Mouse (Mus musculus) T-cell, adult 2 months (primary cell): Measurements from ENCODE around the gene Pde10a.

Experiments
- DNase-seq: peaks from one replicate; pipeline ENCODE4 v3.0.0; 2022; ENCODE audit warnings: low spot score

Pde10a gene

DNA sequence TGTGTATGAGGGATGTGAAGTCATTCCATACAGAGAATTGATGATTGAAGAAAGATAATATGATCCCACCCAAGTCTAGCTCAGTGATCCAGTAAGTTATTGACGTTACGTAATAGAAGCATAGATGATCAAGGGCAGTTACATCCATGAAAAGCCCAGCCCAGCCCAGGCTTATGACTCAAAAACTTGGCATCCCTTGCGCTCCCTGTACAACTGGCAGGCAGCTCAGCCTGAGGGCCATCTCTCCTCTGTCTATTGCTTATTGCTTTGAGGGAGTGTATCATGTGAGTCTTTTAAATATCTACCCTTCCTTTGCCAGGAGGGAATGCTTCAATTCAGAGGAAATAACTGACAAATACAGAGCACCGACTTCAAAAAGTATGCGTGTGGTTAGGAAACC, 232.4 kb downstream of the Pde10a start:
- no peak for DNase-seq

DNA sequence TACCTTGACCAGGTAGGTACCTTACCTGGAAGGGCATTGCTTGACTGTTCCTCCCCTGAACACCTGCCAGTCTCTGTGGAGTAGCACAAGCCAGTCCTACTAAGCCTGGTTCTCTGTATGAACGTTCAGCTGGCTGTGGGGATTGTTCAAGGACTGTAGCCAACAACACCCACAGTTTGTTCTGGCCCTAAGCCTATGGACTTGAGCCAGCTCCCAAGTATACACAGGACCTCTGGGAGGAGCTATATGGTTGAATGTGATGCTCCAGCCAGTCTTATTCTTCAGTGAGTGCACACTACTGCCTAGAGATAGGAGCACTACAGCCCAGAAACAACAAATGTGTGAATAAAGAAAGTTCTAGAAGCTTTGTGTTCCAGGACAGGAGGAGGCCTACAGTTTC, 238.1 kb downstream of the Pde10a start:
- DNase-seq: no peak

DNA sequence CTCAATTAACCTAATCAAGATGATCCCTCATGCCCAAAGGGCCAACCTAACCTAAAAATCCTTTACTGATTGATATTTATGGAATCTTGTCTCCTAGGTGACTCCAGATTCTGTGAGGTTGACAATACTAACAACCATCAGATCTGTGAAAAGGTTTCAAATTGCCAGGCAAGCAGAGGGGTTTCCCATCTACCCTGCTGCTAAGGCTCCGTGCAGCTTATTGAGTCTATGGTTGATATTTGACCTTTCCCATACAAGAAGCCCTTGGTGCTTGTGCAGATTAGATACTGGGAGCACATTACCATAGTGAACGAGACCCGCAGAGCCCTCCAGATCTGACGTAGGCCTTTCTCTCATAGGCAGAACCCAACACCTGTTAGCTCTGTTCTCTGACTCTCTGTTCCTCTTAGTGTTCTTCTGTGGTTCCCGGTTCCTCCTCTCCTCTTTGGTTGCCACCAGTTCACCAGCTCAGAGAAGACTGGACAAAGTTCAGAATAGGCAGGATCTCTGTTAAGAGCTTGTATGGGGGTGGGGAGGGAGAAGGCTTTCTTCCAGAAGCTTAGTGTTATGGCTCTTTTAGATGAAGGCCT, 240.9 kb downstream of the Pde10a start:
- DNase-seq: no peak

DNA sequence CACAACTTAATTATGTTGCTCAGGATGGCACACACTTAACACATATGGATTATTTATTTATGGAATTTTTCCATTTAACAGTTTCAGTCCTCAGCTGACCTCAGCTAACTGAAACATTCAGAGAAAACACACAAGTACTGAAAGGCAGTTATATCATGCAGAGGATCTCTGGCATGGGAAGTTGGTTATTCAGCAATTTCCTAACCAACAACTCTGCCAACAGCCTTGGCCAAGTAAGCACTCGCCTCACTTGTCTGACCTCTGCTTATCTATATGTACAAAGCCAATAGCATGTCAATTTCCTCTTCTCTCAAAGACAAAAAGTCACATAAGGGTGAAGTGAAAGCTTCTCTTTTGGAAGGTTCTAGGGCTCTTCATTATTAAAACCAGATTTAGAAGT, 244.0 kb downstream of the Pde10a start:
- DNase-seq: no peak

DNA sequence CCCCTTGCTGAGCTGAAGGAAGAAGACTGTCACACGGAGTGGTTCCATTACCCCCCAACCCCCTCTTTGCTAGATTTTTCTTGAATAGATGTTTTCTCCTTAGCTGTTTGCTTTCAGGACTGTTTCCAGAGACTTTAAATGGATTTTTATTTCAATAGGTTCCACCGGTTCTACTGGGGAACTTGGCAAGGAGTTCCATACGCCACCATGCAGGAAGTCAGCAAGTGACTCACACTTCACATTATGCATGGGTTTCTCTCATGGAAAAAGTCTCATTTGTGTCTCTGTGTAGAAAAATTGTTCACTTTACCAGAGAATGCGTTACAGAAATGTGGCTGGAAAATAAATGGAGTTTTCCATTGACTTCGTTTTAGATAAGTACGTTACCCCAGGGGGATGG, 248.2 kb downstream of the Pde10a start:
- no peak for DNase-seq

DNA sequence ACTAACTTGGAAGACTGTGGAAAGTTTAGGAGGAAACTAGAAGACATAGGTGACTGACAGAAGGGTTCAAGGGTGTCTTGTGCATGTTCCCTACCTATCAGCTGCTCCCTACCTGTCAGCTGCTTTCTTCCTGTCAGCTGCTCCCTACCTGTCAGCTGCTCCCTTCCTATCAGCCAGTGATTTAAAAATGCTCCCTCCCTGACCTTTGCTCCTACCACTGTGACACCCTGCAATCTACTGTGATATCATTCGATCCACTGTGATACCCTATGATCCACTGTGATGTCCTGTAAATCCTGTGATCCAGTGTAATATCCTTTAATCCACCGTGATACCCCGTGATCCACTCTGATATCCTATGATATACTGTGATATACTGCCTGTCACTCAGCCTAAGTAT, 249.1 kb downstream of the Pde10a start:
- DNase-seq: no peak

DNA sequence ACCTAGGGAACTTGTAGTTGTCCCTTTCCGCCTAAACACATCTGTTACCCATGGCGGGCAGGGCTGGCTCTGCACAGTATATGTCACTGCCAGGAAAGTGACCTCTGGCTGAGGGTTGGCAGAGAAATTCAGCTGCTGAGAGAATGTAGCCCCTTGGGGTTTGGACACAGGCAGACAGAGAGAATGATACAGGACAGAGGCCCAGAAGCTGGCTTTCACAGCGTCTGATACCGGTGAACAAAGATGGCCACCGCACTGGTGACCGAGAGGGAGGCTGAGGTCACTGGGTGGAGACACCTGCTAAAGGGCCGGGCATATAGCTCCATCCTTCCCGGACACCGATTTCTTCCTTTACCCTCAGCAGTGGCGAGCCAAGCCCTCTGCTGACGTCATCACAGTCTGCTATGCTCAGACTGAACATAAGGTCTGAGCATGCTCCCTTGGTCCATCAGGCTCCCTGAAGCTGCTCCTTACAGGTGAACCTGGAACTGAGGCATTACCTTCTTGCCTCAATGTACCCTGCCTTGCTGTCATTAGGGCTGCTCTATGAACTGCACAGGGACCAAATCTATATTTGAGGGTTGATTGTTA, 250.5 kb downstream of the Pde10a start:
- DNase-seq: no peak

DNA sequence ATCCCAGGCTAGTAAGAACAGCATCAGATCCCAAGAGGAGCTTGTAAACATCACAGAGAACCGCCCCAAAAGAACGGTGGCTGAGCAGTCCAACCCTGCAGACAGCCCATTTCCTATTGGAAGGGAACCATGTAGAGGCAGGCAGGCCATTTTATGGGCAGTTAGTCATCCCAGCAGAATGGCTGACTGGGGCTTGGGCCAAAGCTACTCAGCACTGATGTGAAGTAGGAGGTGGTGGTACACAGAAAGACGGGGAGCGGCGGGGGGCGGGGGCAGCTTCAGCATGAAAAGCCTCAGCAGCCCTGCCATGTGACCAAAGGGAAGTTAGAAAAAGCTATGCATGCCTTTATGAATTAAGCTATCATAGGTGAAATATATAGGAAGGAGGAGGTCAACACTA, 252.5 kb downstream of the Pde10a start:
- DNase-seq: no peak

DNA sequence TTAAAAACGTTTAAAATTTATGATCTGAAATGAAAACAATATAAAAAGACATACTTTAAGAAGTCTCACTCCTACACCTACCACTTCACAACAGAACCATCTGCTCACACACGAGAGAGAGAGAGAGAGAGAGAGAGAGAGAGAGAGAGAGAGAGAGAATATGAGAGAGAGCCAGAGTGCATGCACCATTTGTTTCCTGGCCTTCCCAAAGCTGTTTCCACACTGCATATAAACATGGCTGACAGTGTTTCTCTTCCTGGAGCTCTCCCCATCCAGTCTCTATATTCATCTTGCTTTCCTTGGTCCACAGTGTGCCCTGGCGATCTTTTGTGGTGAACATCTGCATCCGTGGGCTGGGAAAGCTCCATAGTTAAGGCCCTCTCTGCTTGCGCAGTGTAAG, 253.7 kb downstream of the Pde10a start:
- DNase-seq: no peak

DNA sequence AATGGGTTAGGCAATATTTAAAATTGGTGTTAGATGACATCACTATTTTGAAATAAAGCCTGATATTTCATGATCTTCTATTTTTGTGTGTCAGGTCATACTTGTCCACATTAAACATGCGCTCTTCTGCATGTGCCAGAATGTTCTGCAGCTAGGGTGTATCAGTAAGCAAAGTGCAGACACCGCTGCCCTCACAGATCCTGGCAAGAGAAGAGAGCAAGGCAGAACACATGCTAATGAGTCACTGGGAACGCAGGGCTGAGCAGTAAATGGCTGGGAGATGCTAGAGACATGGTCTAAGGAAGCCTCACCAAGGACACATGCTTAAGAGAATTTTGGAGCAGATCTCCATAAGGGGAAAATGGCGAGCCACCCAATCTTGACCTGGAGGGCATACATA, 255.3 kb downstream of the Pde10a start:
- no peak for DNase-seq

DNA sequence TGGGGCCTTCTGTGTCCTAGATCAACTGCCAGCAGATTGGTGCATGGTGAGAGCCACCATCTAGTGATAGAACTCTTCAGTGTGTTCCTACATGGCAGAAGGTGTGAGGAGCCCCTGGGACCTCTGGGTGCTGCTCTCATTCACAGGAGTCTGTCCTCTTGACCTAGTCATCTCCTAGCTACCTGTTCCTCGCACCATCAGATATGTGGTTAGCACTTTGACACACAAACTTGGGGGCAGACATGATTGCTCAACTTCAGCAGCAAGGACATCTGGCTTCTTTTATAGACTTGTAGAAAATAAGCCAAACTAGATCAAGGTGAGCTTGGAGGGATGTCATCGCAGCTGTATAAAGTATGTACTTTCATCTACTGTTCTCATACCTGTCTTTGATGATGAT, 255.9 kb downstream of the Pde10a start:
- DNase-seq: no peak

DNA sequence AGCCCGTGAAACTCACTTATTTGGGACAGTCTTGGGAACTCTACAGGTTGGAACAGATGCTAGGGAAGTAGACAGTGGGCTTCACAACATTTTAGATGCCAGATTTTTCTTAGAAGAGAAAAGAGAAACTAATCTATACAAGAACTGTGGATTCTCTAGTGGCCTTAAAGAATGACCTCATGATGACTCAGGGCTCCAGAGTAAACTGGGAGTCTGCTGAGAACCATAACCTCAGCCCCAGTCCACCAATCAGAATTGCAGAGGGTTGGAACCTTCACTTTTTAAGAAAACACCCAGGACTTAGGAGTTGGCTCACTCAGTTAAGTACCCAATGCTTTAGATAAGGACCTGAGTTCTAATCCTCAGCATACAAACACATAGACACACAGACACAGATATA, 256.4 kb downstream of the Pde10a start:
- DNase-seq: no peak

DNA sequence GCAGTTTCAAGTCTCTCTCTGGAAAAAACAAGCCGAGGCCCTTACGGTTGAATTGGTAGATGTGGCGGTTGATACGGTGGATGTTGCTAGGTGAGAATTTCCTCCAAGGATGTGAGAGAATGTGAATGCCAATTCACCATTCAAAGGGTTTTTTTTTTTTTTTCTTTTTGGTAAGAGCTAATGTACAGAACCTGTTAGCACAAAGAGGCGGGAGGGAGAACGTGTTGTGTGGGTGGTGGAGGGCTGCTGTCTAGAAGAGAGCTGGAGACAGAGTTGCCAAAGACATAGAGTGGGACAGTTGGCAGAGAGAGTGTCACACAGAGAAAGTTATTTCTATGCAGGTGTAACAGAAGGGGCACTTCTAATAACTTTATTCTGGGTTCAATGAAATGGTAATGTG, 260.7 kb downstream of the Pde10a start:
- no peak for DNase-seq

DNA sequence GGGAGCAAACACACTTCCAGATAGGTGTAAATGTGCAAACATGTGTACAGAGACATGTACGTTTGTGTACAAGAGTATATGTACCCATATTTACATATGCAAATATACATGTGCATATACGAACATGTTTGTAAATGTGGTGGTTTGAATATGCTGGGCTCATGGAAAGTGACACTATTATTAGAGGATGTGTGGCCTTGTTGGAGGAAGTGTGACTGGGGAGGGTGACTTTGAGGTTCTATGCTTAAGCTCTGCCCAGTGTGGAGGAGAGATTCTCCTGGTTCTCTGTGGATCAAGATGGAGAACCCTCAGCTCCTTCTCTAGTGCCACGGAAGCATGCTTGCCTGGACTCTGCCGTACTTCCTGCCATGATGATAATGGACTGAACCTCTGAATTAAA, 261.3 kb downstream of the Pde10a start:
- DNase-seq: no peak

DNA sequence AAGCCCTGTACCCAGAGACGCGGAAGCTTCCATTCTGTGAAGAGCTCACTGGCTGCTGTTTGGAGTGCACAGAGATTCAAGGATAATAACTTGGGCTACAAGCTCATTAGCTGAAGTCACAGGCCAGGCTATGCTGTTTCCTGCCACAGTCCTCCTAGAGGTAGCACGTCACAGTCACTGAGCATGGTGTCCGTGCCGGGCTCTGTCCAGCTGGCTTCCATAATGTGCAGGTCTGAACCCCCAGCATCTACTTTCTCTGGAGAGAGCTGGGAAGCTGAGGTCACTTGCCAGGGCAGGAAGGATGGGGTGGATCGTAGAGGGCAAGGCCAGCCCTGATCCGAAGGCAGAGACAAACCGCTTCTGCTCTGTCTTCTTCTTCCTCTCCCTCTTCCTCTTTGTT, 262.6 kb downstream of the Pde10a start:
- no peak for DNase-seq

DNA sequence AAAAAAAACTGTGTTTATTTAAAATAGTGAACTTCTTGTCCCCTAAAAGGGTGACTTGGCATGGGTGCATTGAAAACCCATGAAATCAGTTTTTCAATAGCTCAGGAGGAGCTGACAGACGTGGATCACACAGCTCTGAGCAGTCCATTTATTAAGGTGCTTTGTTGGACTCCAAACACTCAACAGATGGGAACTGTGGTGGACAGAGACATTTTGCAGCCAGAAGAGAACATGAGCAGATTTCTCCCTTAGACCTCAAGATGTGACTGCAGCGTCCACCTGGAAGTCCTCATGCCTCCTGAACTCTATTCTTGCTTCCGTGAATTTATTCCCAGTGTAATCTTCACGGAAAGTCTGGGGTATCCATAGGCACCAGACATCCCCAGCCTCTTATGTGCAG, 266.4 kb downstream of the Pde10a start:
- DNase-seq: no peak

DNA sequence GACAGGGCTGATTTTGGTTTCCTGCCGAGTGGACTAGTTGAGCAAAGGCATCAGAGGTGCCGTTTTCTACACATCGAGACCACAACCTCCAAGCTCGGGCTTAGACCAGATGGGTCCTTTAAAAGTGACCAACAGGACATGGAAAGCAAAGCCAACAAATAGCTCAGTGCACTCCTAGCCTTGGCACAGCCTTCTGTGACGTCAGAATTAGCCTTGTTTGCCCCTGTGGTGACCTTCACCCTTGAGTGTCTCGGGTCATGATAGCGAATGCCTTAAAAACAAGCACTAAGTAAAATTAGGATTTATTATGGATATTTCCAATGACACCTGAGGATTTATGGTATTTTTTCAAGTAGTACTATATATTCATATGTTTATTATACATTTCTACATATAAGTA, 267.4 kb downstream of the Pde10a start:
- DNase-seq: no peak

DNA sequence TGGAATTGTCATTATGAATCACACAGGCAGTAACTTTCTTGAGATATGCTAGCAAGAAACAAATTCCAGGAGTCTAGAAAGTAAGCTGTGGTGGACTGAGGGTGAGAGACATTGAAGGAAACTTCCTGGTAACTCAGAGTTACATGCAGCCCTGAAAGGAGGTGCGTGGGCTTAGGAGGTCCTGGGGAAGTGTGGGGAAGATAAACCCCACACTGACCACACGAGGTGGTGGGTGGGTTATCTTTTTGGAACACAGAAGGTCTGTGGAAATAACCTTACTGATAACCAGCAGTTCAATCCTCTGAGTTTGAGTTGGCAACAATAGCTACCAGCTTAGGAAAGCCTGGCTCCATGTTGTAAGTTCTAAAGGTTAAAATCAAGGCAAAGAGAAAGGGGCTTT, 272.5 kb downstream of the Pde10a start:
- no peak for DNase-seq

DNA sequence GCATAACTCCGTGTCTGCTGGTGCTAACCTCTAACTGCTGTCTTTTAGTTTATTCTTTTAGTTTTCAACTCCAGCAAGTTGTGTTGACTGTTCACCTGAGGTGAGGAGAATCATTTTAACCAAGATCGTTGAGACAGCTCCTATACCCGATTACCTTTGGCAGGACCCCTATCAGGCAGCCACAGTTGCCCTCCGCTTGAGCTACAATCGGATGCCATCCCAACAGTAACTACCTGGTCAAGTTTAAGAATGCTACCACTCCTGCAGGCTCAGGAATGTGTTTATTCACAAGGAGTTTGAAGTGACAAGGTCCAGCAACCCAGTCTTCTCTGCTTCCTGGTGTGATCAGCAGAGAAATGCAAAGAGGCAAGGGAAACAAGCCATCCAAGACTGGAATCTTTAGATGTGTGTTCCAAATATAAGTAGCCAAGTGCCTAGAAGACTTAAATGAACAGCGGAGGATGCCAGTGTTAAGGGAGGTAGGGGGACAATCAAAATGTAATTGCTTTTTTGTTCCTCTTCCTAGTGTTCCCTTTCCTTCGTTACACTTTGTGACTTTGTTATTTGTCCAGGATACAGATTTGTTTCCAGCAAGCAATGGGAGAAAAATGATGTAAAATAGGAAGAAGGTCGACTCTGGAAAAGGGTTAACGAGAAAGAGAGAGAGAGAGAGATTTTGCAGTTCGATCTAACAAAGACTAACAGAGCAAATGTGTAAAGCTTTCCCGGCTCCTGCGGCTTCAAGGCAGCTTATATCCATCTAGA, 273.5 kb downstream of the Pde10a start:
- DNase-seq: no peak

DNA sequence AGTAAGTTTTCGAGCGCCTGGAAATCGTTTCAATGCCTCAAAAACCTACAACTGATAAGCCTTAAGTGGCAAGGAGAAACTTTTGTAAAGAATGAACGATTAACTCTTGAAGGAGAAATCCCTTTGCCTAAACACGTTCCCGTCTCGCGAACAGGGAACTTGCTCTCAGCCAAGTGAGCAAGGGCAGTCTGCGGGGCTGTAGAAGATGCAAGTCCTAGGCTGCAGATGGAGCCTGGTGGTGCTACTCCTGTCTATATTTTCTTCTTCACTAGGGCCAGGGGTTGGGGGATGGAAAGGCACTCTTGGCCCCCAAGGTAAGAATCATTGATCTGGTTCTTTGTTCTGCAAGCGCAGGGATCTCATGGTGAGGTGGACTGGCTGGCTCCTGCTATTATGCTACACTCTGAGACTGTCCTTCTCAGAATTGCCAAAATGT, 274.1 kb downstream of the Pde10a start:
- no peak for DNase-seq

DNA sequence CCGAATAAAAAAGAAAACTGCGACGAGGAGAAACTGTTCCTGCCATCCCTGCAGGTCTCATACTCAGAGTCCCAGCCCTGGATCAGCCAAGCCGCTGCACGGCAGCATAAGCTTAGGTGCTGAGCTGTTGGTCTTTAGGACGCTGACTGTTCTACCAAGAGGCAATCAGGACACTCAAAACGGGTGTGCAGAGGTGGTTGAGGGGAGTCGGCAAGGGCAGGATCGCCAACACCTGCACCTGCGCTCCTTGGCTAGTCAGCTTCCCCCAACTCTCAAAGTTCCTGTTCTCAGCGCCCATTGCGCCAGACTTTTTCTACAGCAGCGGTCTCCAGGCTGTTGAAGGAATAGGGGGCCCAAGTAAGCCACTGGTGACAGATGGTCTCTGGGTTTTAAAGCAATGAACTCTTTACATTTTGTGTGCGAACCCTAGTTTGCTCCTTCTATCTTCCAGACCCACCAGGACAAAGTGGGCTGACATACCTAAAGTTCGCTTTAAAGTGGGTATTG, 274.8 kb downstream of the Pde10a start:
- DNase-seq: no peak

DNA sequence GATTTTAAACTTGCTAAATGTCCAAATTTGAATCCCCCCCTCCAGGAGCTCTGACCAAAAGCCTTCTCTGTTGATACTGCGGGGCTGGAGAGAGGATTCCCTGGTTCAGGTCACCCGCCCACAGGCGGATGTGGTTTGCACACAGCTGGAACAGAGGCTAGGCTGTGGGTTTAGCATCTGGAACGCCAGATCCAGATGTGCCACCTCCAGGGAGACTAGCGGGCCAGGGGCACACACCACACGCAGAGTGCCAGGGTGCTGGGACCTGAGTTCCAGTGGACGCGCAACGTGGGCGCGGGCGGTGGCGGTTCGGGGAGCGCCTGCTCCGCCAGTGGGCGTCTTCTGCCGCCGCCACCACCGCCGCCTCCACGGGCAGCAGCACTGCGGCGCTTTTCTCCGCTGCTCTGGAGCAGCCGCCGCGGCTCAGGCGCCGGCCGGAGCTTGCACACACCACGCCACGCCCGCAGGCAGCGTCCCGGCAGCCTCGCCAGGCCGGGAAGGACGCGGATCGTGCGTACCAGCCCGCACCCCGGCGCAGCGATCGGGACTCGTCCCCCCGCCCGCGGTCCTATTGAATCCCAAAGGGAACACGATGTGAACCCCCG, 275.4 kb downstream of the Pde10a start:
- no peak for DNase-seq
